Mouse (Mus musculus): ENCODE data around the gene Lypd6b.

The Lypd6b gene

GRCm38 (mm10) chr2:49787376-49788050, at the start of gene Lypd6b:
Lypd6b (plus strand) TSS chr2:49787688.
- DNase-seq, result no peak

- DNase-seq, result no peak
Measured at GRCm38 (mm10) chr2:49739046-49739445, 48.4 kb upstream of the Lypd6b start.

GRCm38 (mm10) chr2:49741026-49741425, 46.5 kb upstream of the Lypd6b start:
- no peak for DNase-seq

GRCm38 (mm10) chr2:49741895-49742734, 45.4 kb upstream of the Lypd6b start:
- no peak for DNase-seq

- no peak for DNase-seq
Measured at GRCm38 (mm10) chr2:49742919-49743318, 44.6 kb upstream of the Lypd6b start.

GRCm38 (mm10) chr2:49743775-49744174, 43.7 kb upstream of the Lypd6b start:
- no peak for DNase-seq

- DNase-seq, result peak; percentile 20 to 26
Measured at GRCm38 (mm10) chr2:49744251-49745093, 43.0 kb upstream of the Lypd6b start.

GRCm38 (mm10) chr2:49745094-49745781, 42.2 kb upstream of the Lypd6b start:
- no peak for DNase-seq

GRCm38 (mm10) chr2:49746947-49747346, 40.5 kb upstream of the Lypd6b start:
- DNase-seq, result no peak

GRCm38 (mm10) chr2:49747670-49748069, 39.8 kb upstream of the Lypd6b start:
- no peak for DNase-seq

- DNase-seq, result peak; percentile 58 to 65
Measured at GRCm38 (mm10) chr2:49748628-49749342, 38.7 kb upstream of the Lypd6b start.

- no peak for DNase-seq
Measured at GRCm38 (mm10) chr2:49749730-49750576, 37.5 kb upstream of the Lypd6b start.

GRCm38 (mm10) chr2:49751544-49752210, 35.8 kb upstream of the Lypd6b start:
- no peak for DNase-seq

GRCm38 (mm10) chr2:49752211-49752607, 35.3 kb upstream of the Lypd6b start:
- DNase-seq, result no peak

GRCm38 (mm10) chr2:49753062-49753461, 34.4 kb upstream of the Lypd6b start:
- no peak for DNase-seq

- no peak for DNase-seq
Measured at GRCm38 (mm10) chr2:49755054-49755453, 32.4 kb upstream of the Lypd6b start.

GRCm38 (mm10) chr2:49757616-49758015, 29.9 kb upstream of the Lypd6b start:
- DNase-seq, result no peak

- peak; percentile 40 to 44 for DNase-seq
Measured at GRCm38 (mm10) chr2:49764331-49764946, 23.0 kb upstream of the Lypd6b start.

GRCm38 (mm10) chr2:49768916-49769315, 18.6 kb upstream of the Lypd6b start:
- no peak for DNase-seq

- DNase-seq, result peak in 1 of 2 experiments; percentile 5
Measured at GRCm38 (mm10) chr2:49770440-49770839, 17.0 kb upstream of the Lypd6b start.
